Mouse (Mus musculus) v-Abl transformed pro-B cells (cell line): ENCODE data around the gene Cd200r1.
"Not testable (repeated sequence)": the region's sequence is repeated elsewhere in the genome, so short reads cannot be mapped to it uniquely, and the experiment has no call there.

ENCODE experiments used
- in situ Hi-C, 2 experiments: fragments of 400-800 bp; cut with MboI; formaldehyde crosslinking; loops; one replicate each; pipeline ENCODE4 v1.15.1; 2025; ENCODE audit not compliant: unreplicated experiment in 2 of 2

The Cd200r1 gene

DNA sequence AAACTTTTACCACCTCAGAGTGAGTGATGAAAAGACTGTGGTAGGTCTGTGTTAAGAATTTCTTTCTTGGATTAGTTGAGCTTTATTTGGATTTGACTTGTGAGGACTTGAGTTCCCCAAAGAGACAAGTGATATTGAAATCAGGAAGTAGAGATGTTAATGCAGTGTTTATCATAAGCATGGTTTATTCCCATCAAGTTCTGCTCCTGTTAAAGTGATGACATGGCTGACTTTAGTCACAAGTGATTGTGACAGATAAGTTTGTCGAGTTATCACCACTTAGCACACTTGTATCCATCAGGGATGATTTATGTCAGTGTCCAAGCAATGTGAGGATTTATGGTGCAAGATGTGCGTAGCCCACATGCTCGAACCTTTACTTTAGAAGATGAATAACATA, 66.8 kb downstream of the Cd200r1 start:
- in situ Hi-C loops = no loop called here

DNA sequence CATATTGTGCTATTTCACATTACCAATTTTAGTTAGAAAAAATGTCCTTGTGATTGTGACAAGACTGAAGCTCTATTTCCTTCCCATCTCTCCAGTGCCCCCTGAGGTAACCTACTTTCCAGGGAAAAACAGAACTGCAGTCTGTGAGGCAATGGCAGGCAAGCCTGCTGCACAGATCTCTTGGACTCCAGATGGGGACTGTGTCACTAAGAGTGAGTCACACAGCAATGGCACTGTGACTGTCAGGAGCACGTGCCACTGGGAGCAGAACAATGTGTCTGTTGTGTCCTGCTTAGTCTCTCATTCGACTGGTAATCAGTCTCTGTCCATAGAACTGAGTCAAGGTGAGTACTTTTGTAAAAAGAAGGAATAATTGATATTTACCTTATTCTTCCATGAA, 67.7 kb downstream of the Cd200r1 start:
- in situ Hi-C loops = not testable (repeated sequence)
